Mouse (Mus musculus) hematopoietic stem cell, adult 5-6 weeks (primary cell): Measurements from ENCODE around the gene Snrnp35. TPM values are rescaled to one million over a fixed set of nuclear protein-coding genes. Genes with fewer than 3 reads are reported as not detected.
"Not testable (repeated sequence)": the region's sequence is repeated elsewhere in the genome, so short reads cannot be mapped to it uniquely, and the experiment has no call there.

Experiments
- ATAC-seq, 2 experiments: fragments of 125-278 bp in 1 of 2; replicated peaks in 1 of 2; 2 replicates each; pipeline ENCODE4 v1.8.0; 2016 to 2017; ENCODE audit warnings: inconsistent platforms in 2 of 2, mild to moderate bottlenecking in 2 of 2, moderate number of reproducible peaks in 2 of 2, low read depth in 1 of 2, moderate TSS enrichment in 1 of 2; ENCODE audit not compliant: low FRiP score in 2 of 2, poor library complexity in 2 of 2, severe bottlenecking in 2 of 2, insufficient read depth in 1 of 2, low TSS enrichment in 1 of 2
- total RNA-seq: library from RNA; stranded (forward); fragments of 172-1452, 232-1000 nt; gene quantifications from 2 replicates; pipeline ENCODE4 v1.2.3, GENCODE M21; 2017

Snrnp35 gene
- total RNA-seq, 1 experiment from 2014 or later = 7.4 TPM

GRCm38 (mm10) chr5:124454082-124454419 lies 28.9 kb upstream of the Snrnp35 start:
- ATAC-seq = no peak

DNA sequence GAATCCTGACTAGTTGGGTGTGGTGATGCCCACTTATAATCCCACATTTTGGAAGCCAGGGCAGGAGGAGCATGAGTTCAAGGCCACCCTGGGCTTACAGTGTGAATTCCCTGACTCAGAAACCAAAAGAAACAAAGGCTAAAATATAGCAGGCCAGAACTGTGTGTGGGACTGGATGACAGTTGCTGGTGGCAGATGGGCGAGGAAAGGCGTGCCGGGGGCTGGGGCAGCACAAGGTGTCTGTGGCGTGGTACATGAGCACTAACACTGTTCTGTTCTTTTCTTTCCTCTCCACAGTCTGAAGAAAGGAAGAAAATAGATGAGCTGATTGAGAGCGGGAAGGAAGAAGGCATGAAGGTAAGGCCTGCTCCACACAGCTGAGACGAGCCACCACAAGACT lies 26.2 kb upstream of the Snrnp35 start:
- no peak for ATAC-seq

DNA sequence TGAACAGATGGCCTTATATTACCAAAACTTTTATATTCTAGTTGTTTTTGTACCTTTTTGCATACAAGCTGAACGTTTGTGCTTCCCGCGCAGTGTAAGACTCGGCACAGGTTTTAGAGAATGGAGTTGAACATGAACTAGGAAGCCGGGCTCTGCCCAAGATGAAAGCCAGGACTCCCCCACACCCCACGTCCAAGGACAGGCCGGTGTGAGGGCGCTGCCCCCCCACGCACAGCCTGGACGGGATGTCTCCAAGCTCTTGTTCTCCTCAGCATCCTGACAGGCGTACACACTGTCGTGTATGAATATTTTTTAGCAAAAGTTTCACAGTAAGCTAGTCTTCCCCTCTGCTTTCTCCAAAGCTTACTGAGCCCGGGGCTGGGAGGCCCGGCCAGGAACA lies 22.0 kb upstream of the Snrnp35 start:
- ATAC-seq = not testable (repeated sequence)

GRCm38 (mm10) chr5:124462297-124463025 lies 20.5 kb upstream of the Snrnp35 start:
- ATAC-seq = no peak

- ATAC-seq = no peak
These were observed 19.5 kb upstream of the Snrnp35 start for GRCm38 (mm10) chr5:124463462-124463861.

- ATAC-seq = no peak
These were observed 18.0 kb upstream of the Snrnp35 start for GRCm38 (mm10) chr5:124464905-124465304.

GRCm38 (mm10) chr5:124467766-124468165 lies 15.2 kb upstream of the Snrnp35 start:
- peak in 1 of 2 experiments; percentile 61; a peak in 1 of 4 replicates for ATAC-seq

DNA sequence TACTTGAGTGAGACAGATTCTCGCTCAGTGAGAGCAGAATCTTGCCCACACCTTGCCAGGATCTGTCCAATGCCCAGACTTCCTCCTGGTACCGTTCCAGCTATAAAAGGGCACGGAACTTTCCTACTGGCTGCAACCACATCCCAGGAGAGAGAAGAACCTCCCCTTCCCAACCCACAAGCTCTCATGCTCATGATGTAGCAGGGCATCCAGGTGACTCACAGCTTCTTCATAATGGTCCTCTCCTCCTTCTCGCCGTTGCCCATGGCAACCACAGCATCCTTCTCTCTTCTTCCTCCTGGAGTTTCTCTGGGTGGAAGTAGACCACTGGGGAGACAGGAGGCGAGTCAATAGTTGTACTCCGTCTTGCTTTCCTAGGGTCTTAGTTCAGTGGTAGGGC lies 14.6 kb upstream of the Snrnp35 start:
- no peak for ATAC-seq

DNA sequence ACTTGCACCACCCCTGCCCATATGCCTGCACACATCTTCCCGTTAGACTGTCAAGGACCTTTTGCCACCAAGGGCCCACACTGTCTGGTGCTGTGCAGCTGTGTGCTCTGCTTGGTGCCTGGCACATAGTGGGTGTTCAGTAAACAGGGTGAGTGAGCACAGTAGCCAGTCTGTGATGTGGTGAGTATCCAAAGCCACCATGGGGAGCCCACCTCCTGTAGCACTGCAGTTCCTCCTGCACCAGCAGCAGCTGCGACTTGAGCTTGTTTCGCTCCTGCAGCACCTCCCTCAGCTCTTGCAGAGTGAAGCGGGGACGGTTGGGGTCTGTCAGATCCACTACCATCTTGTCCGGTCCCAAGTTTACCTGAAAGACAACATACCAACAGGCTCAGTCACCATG lies 13.4 kb upstream of the Snrnp35 start:
- ATAC-seq = no peak

DNA sequence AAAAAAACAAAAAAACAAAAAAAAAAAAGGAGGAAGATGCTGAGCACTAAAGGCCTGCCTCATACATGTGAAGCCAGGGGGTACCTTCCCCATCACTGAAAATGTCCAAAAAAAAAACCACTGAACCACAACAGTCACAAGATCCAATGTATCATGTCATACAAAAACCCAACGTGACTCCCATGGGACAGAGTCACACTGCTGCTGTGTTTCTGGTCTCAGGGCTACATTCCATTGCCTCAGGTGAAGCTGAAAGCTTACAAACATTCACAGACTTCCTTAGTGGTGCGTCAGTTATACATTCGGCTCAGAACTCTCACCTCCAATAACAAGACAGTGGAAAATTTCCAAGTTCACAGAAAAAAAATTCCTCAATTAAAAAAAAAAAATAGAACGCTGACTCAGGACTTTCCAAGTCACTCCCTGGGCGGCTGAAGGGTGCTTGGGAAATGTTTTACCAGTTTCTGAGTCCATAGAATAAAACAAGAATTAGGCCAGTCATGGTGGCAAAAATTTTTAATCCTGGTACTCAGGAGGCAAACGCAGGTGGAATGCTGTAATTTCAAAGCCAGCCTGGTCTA lies 12.3 kb upstream of the Snrnp35 start:
- no peak for ATAC-seq

DNA sequence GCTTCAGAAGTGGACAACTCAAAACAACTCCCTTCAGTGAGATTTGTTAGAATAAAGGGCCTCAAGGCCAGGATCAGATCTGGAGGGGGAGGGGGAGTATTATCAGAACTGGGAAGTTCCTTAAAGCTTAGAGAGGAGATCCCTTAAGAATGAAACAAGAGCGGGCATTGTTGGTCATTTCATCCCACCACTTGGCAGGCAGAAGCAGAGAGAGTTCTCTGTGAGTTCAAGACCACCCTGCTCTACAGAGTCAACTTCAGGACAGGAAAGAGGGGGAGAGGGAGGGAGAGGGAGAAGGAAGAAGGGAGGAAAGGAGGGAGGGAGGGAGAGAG lies 4.1 kb upstream of the Snrnp35 start:
- ATAC-seq = no peak

DNA sequence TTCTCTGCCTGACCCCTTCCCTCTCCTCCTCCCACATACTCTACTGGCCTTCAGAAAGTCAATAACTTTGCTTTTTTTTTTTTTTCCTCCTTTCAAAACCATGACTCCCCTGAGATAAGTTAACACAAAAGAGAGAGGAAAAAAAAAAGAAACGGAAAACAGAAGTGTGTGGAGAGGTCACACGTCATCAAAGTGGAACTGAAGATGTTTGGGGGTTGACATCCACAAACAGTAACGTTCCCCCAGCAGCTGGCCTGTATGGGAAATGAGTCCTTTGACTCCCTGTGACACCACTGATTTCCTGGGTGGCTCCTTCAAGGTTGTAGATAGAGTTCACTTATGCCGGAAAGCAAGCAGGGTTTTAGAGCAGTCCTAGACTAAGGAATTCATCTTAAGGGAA lies 2.8 kb upstream of the Snrnp35 start:
- ATAC-seq = no peak

DNA sequence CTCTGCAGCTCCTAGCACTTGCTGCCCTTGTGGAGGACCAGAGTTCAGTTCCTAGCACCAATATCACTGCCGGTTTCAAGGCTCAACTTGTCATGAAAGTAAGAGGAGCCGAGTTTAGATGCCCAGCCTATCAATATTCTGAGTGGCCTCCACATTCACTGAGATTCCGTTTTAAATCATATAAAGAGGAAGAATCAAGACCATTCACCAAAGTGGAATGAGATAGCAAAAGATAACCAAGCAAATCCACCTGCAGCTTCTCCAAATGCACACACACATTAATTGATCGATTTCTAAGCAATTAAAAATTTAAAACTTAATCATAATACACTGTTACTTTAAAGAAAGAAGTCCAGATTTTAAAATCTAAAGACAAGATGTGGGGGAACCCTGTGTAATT lies 1.2 kb upstream of the Snrnp35 start:
- no peak for ATAC-seq

DNA sequence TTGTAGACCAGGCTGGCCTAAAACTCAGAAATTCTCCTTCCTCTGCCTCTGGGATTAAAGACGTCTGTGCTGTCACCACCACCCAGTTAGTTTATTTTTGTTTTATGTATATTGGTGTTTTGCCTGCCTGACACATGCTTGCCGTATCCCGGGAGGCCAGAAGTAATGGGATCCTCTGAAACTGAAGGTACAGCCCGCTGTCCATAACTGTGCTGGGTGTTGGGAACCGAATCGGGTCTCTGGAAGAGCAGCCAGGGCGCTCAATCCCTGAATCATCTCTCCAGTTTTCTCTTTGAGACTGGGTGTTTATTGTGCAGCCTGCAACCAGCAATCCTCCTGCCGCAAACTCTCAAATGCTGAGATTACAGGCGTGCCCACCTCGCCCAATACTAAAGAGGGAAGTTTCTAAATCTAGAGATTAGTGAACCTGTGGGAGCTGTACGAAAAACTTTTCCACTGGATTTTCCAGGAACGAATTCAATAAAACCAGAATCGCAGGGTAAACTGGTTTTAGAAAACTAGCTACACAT lies 433 bp upstream of the Snrnp35 start:
- no peak for ATAC-seq

DNA sequence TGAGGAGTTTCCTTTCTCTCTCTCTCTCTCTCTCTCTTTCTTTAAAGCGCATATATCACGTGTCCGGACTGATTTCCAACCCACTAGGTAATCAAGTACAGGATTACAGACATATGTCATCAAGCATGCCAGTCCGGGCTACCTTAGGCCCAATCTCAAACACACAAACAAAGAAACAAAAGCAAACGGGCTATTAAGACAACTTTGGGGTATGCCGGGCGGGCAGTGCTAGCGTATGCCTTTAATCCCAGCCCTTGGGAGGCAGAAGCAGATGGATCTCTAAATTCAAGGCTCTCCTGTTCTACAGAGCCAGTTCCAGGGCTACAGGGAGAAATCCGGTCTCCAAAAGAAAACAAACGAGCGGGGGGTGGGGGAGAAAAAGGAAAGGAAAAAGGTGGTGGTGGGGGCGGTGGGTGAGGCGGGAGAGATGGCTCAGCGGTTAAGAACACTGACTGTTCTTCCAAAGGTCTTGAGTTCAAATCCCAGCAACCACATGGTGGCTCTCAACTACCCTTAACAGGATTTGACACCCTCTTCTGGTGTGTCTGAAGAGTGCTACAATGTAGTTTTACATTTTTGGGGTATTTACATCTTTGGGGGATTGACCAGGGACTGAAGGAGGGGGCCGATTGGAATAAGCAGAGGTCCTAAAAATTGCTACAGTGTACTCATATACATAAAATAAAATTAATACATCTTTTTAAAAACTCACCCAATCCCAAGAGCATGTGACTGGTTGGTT lies 892 bp downstream of the Snrnp35 start:
- ATAC-seq = peak in 1 of 2 experiments; percentile 24; a peak in 1 of 4 replicates

- no peak for ATAC-seq
These were observed 2.7 kb downstream of the Snrnp35 start for GRCm38 (mm10) chr5:124485654-124486053.

- ATAC-seq = no peak
These were observed 6.0 kb downstream of the Snrnp35 start for GRCm38 (mm10) chr5:124488885-124489284.

- ATAC-seq = no peak
These were observed 8.8 kb downstream of the Snrnp35 start for GRCm38 (mm10) chr5:124491732-124492131.
